Mouse (Mus musculus) cerebellum, adult 2 months (tissue): ENCODE data around the gene Trmt61a. TPM values are rescaled to one million over a fixed set of nuclear protein-coding genes. Genes with fewer than 3 reads are reported as not detected.

Source experiments
- DNase-seq, 2 experiments: peaks; one replicate each; pipeline ENCODE4 v3.0.0; 2021
- H3K27ac ChIP-seq: fragments of 200-500 bp; 2 replicates; pipeline ENCODE4 v1.5.1; 2012; ENCODE audit warnings: low read length, control low read depth, inconsistent platforms; ENCODE audit not compliant: insufficient read depth
- H3K27me3 ChIP-seq: fragments of 200-500 bp; 2 replicates; pipeline ENCODE4 v1.6.1; 2012; ENCODE audit warnings: inconsistent platforms, mild to moderate bottlenecking, low read length, moderate library complexity; ENCODE audit not compliant: control insufficient read depth, insufficient read depth
- H3K4me1 ChIP-seq: fragments of 200-500 bp; 2 replicates; pipeline ENCODE4 v1.6.1; 2011; ENCODE audit warnings: low read length; ENCODE audit not compliant: control insufficient read depth, insufficient read depth
- H3K4me3 ChIP-seq: fragments of 200-500 bp; replicated peaks from 2 replicates; pipeline ENCODE3; 2011; ENCODE audit warnings: mild to moderate bottlenecking, low read depth, low read length, control low read depth; ENCODE audit not compliant: insufficient read depth
- CTCF ChIP-seq: fragments of 200-500 bp; IDR thresholded peaks from 2 replicates; pipeline ENCODE4 v1.5.1; 2011; ENCODE audit warnings: low read depth, mild to moderate bottlenecking, control low read depth, low read length, moderate library complexity, borderline replicate concordance; ENCODE audit not compliant: insufficient read depth
- POLR2A ChIP-seq: fragments of 200-500 bp; IDR thresholded peaks from 2 replicates; pipeline ENCODE4 v1.6.1; 2011; ENCODE audit warnings: low read length, control low read depth, borderline replicate concordance; ENCODE audit not compliant: insufficient read depth
- WGBS: fragments of 180-500 bp; shearing (Covaris S2); methylation state at CpG from one replicate; pipeline ENCODE4 v1.1.7; 2018; 5-methylcytosine and 5-hydroxymethylcytosine counted together
- polyA plus RNA-seq: library from polyadenylated mRNA; depleted of rRNA; stranded (reverse); fragments of >200 nt; gene quantifications from 2 replicates; pipeline ENCODE4 v1.2.3, GENCODE M21; 2012

Trmt61a gene
- polyA plus RNA-seq, 1 experiment: 14.2 TPM

DNA sequence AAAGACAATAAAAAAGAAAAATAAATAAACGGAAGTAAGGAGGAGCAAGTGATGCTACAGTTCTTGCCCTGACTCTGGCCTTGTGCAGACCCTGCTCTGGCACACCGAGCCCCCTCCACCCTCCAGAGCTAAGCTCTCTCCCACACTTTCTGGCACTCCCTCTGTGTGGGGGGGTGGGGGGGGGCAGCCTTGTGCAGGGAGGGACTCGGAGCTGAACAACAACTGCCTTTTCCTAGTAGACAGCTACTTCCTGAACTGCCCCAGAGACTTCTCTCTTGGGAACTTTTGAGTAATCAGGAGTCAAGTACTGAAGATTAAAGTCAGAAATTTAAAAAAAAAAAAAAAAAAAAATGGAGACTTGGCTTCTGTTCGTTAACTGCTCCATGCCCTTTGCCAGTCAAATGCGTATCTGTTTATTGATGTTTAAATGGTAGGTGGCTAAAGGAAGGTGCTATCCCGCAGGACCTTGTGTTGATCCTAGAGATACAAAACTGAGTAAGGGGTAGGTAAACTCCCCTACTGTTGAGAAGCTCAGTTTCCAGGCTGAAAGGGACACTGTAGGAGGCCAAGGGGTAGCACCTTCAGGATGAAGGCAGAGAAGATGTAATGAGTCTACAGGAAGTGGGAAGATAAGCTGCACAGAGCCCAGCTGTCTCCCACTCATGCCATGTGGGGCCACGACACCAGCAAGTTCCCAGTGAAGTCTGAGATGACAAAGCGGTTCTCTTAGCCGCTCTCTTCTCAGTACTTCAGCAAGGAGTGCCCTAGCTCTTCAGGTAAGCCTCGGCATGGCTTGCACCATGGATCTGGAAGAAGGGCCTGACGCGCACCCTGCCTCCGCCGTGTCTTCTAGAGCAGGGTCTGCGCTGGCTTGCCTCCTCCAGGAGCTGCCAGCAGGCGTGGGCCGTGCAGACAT lies 14.4 kb upstream of the Trmt61a start:
- WGBS: 51% methylated on average over 17 of the region's 17 CpGs

DNA sequence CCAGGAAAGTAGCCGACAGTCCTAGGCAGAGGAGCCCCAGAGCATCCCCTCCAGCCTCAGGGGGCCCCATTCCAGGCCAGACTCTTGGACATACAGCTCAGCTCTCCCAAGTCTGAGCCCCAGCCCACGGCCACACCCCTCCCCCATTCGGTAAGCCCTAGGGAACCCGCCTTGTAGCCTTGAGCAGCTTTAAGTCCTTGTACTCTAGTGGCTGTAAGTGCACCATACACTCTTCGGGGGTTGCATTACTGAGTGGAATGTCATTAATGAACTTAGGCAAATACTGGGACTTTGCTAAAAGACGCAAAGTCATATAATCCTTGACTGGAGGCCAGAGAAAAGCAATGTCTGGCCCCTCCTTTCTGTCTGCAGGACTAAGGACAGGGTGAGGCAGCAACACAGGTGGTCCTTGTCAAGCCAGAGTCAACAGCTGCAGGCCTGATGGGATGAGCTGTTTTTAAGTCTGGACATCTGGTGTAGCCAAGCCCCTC lies 13.7 kb upstream of the Trmt61a start:
- Histone ChIP-seq H3K27me3 (no peaks in the 10 kb centered on the region), H3K4me3 (no peak overlapping the region), H3K4me1 (peaks cover 9% of the 10 kb centered on the region), H3K27ac (no peak overlapping the region)
- TF ChIP-seq CTCF: no peak
- no peak for TF ChIP-seq POLR2A
- WGBS: 43% methylated on average over 6 of the region's 6 CpGs
- DNase-seq: no peak

More for the DNA sequence above, 14.4 kb upstream of the Trmt61a start:
- Histone ChIP-seq H3K4me1 (peaks cover 3% of the 10 kb centered on the region), H3K4me3 (no peak overlapping the region), H3K27me3 (no peaks in the 10 kb centered on the region), H3K27ac (no peak overlapping the region)
- no peak for DNase-seq
- TF ChIP-seq CTCF (no peak), POLR2A (no peak)

GRCm38 (mm10) chr12:111665041-111665880 lies 12.6 kb upstream of the Trmt61a start:
- 79% methylated on average over 13 of the region's 13 CpGs for WGBS
- H3K27ac ChIP-seq: no peak overlapping the region

DNA sequence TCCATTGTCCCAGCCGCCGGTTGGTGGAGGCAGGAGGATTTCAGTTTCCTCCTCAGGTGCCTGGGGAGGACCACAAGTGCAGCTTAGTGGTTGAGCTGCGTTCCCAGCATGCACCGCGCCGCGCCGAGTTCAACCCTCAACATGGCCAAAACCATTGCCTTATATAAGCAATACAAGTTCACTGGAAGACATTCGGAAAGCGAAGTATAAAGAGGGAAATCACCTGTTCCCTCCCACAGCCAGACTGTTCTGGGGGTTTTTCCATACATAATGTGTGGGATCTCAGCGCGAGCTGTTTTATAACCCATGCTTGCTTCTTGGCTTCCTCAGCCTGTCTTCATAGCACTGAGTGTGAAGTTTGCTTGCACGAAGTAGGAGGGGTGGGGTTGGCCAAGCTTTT lies 11.5 kb upstream of the Trmt61a start:
- DNase-seq: no peak
- H3K27ac ChIP-seq: no peak overlapping the region
- H3K4me3 ChIP-seq: no peak overlapping the region
- peaks cover 9% of the 10 kb centered on the region for H3K4me1 ChIP-seq
- TF ChIP-seq POLR2A (no peak), CTCF (no peak)
- WGBS: 85% methylated on average over 13 of the region's 13 CpGs
- H3K27me3 ChIP-seq: no peaks in the 10 kb centered on the region

More at GRCm38 (mm10) chr12:111665041-111665880, 12.6 kb upstream of the Trmt61a start:
- Histone ChIP-seq H3K4me1 (peaks cover 9% of the 10 kb centered on the region), H3K4me3 (no peak overlapping the region), H3K27me3 (no peaks in the 10 kb centered on the region)
- TF ChIP-seq POLR2A (no peak), CTCF (no peak)
- DNase-seq: no peak

GRCm38 (mm10) chr12:111667421-111667820 lies 10.5 kb upstream of the Trmt61a start:
- Histone ChIP-seq H3K4me3 (no peak overlapping the region), H3K27ac (no peak overlapping the region), H3K27me3 (no peaks in the 10 kb centered on the region), H3K4me1 (peaks cover 9% of the 10 kb centered on the region)
- WGBS: 90% methylated on average over 5 of the region's 5 CpGs
- no peak for DNase-seq
- TF ChIP-seq POLR2A (no peak), CTCF (no peak)

- TF ChIP-seq POLR2A (peak; percentile 25; the same call in 1 of the 2 replicates), CTCF (peak; percentile 97)
- whole genome bisulfite sequencing: 0% methylated on average over 8 of the region's 8 CpGs
Observed at GRCm38 (mm10) chr12:111668457-111668912, 9.4 kb upstream of the Trmt61a start.

GRCm38 (mm10) chr12:111669000-111669788 lies 8.7 kb upstream of the Trmt61a start:
- Histone ChIP-seq H3K4me3 (peak overlapping the region; percentile 66), H3K27me3 (no peaks in the 10 kb centered on the region)

More at GRCm38 (mm10) chr12:111668457-111668912, 9.4 kb upstream of the Trmt61a start:
- H3K27me3 ChIP-seq: no peaks in the 10 kb centered on the region
- H3K4me1 ChIP-seq: peaks cover 12% of the 10 kb centered on the region
- H3K4me3 ChIP-seq: peak overlapping the region; percentile 12
- peak overlapping the region; percentile 75 for H3K27ac ChIP-seq
- DNase-seq: peak; percentile 93 to 97

More at GRCm38 (mm10) chr12:111669000-111669788, 8.7 kb upstream of the Trmt61a start:
- peak overlapping the region; percentile 96 for H3K27ac ChIP-seq
- peak; percentile 14; the same call in 1 of the 2 replicates for TF ChIP-seq POLR2A
- 0 out of 2 replicates have a peak, but pooled peaks have one; percentile 2 for TF ChIP-seq CTCF
- WGBS: 7% methylated on average over 23 of the region's 23 CpGs
- H3K4me1 ChIP-seq: peaks cover 12% of the 10 kb centered on the region
- DNase-seq: peak; percentile 57 to 71
